Mouse (Mus musculus): Measurements from ENCODE around the gene Il2.

DNA sequence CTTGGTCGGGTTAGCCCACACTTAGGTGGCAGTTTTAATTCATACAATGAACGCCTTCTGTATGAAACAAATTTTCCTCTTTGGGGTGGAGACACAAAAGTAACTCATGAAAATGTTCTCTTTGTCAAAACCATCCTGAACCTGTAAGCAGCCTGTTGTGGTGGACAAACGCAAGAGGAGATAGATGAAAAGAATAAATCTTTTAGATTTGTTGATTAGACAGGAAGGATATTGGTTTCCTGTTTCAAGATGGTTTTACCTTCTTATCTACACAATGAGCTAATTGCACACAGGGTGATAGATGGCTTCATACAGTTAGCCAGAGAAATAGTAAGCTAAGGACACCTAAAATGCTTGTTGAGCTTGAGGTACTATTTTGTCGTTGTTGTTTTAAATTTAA lies 403 bp upstream of the Il2 start:
- no peak for TF ChIP-seq CTCF (IDR thresholded peaks at IDR 0.05; ENCODE audit: low read depth)
- TF ChIP-seq EP300 (optimal IDR thresholded peaks at IDR 0.05): no peak

Data from stomach, postnatal 0 days (tissue).